Mouse (Mus musculus) heart, adult 2 months (tissue): ENCODE measurements around the gene Plcg1. TPM values are rescaled to one million over a fixed set of nuclear protein-coding genes. Genes with fewer than 3 reads are reported as not detected.

ENCODE experiments used
- DNase-seq, 2 experiments: peaks; one replicate each; pipeline ENCODE4 v3.0.0; 2021
- H3K27ac ChIP-seq: fragments of 200-600 bp; 2 replicates; pipeline ENCODE4 v1.8.1; 2022
- H3K27me3 ChIP-seq: fragments of 200-500 bp; 2 replicates; pipeline ENCODE4 v1.6.1; 2012; ENCODE audit warnings: mild to moderate bottlenecking, low read length, inconsistent platforms, mixed read lengths; ENCODE audit not compliant: control insufficient read depth, insufficient read depth
- H3K36me3 ChIP-seq: fragments of 200-500 bp; 2 replicates; pipeline ENCODE4 v1.6.1; 2012; ENCODE audit warnings: low read length, inconsistent platforms; ENCODE audit not compliant: control insufficient read depth, insufficient read depth
- H3K4me1 ChIP-seq: fragments of 200-500 bp; 2 replicates; pipeline ENCODE4 v1.6.1; 2011; ENCODE audit warnings: low read length; ENCODE audit not compliant: control insufficient read depth, insufficient read depth
- H3K4me3 ChIP-seq: fragments of 200-600 bp; 2 replicates; pipeline ENCODE4 v1.8.1; 2022
- H3K79me2 ChIP-seq: fragments of 200-500 bp; replicated peaks from 2 replicates; pipeline ENCODE4 v1.6.1; 2012; ENCODE audit warnings: mild to moderate bottlenecking, inconsistent platforms, low read length, moderate library complexity, mixed read lengths; ENCODE audit not compliant: control insufficient read depth, insufficient read depth
- H3K9ac ChIP-seq: fragments of 200-500 bp; 2 replicates; pipeline ENCODE4 v1.6.1; 2012; ENCODE audit warnings: low read depth, mild to moderate bottlenecking, control low read depth, inconsistent platforms, low read length, mixed read lengths
- CTCF ChIP-seq: fragments of 200-600 bp; IDR thresholded peaks from 2 replicates; pipeline ENCODE4 v1.8.1; 2022; ENCODE audit warnings: antibody characterized with exemption, mild to moderate bottlenecking, moderate library complexity
- EP300 ChIP-seq: fragments of 200-500 bp; IDR thresholded peaks from 2 replicates; pipeline ENCODE4 v1.6.1; 2011; ENCODE audit warnings: low read depth, low read length, control low read depth; ENCODE audit not compliant: insufficient read depth
- POLR2A ChIP-seq: fragments of 200-500 bp; IDR thresholded peaks from 2 replicates; pipeline ENCODE4 v1.6.1; 2011; ENCODE audit warnings: mild to moderate bottlenecking, low read depth, low read length, control low read depth; ENCODE audit not compliant: insufficient read depth
- WGBS: fragments of 180-500 bp; shearing (Covaris S2); methylation state at CpG from one replicate; pipeline ENCODE4 v1.1.7; 2018; 5-methylcytosine and 5-hydroxymethylcytosine counted together
- intact Hi-C: fragments of 180-260 bp; cut with DNase I; formaldehyde crosslinking; loops from one replicate; pipeline ENCODE4 v1.15.1; 2025
- polyA plus RNA-seq: library from polyadenylated mRNA; depleted of rRNA; stranded (reverse); fragments of >200 nt; gene quantifications from 2 replicates; pipeline ENCODE4 v1.2.3, GENCODE M21; 2012
- total RNA-seq, 2 experiments: library from RNA; stranded (reverse); gene quantifications; 2 replicates each; pipeline ENCODE4 v1.2.3; 2021

Gene Plcg1
- total and polyA plus RNA-seq, 3 experiments = 45.8 to 67.2 (median 56.4) TPM

DNA sequence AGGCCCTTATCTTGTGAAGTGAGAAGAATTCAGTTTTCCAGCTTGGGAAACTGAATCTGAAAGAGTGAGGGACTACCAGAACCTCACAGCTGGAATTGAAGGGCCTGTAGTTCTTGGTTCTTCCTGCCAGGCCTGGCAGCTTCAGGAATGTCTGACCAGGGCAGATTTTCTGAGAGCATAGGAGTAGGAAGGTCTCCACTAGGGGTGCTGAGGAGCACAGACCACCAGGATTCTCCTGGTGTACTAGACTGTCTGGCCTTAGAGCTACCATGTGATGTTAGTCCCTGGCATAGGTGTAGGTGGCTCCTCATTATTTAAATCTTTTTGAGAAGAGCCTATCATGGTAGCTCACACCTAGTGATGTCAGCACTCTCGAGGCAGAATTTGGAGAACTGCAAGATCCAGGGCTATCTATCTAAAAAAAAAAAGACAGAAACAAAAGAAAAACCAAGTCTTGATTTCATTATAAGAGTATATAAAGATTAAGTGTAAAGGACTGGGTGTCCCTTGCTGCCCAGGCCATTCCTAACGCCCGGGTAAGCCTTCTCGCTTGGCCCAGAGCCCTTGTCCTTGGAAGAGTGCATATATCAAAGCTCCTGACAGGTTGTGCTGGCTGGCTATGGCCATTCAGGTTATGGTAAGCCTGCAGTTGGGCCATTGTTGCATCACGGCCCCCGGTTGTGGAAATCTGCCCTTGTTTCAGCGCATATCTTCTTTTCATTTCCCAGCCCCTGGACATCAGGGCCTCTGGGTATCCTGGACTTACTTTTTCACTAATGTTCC, 13.1 kb downstream of the Plcg1 start:
- no peak overlapping the region for H3K4me3 ChIP-seq
- peak; percentile 88 for TF ChIP-seq CTCF
- TF ChIP-seq EP300 = 0 out of 2 replicates have a peak, but pooled peaks have one; percentile 50
- no peak for TF ChIP-seq POLR2A
- DNase-seq = peak; percentile 74 to 77
- H3K4me1 ChIP-seq = peaks cover 62% of the 10 kb centered on the region
- WGBS = 65% methylated on average over 7 of the region's 7 CpGs
- peak overlapping the region; percentile 83 for H3K27ac ChIP-seq
- H3K9ac ChIP-seq = peak overlapping the region; percentile 23
- H3K36me3 ChIP-seq = peaks cover 53% of the 10 kb centered on the region
- intact Hi-C loops = loop anchor here (2.0 kb wide), 1 partner anchor 13 kb away; the partner anchor contains the start of gene Plcg1
- H3K79me2 ChIP-seq = peaks cover 17% of the 10 kb centered on the region
- H3K27me3 ChIP-seq = no peaks in the 10 kb centered on the region

GRCm38 (mm10) chr2:160744823-160745210, 13.7 kb downstream of the Plcg1 start:
- TF ChIP-seq EP300 = no peak
- no peak for TF ChIP-seq POLR2A
- TF ChIP-seq CTCF = no peak
- intact Hi-C loops = loop anchor here (2.0 kb wide), 1 partner anchor 14 kb away; the partner anchor contains the start of gene Plcg1
- Histone ChIP-seq H3K79me2 (peaks cover 17% of the 10 kb centered on the region), H3K4me1 (peaks cover 58% of the 10 kb centered on the region), H3K4me3 (no peak overlapping the region; the same call in 1 of the 2 replicates), H3K27me3 (no peaks in the 10 kb centered on the region), H3K9ac (no peak overlapping the region), H3K36me3 (peaks cover 49% of the 10 kb centered on the region), H3K27ac (peak overlapping the region; percentile 83)
- 46% methylated on average over 5 of the region's 5 CpGs for WGBS
- DNase-seq = no peak

DNA sequence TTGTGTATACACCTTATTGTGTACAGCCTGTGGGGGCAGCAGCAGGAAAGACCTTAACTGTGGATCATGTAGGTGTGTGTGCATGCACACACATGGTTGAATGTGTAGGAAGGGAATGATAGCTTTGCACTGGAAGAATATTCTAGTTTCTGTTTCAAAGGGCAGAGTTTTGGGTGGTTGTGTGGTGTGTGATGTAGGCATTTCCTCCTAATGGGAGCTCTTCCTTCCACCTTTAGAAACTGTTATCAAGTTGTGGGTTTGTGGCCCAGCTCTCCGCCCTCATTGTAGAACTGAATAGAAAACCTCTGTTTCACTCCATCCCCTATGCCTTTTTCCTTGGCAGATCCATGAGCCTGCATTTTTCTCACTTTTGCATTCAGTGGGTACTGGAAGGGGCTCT, 14.4 kb downstream of the Plcg1 start:
- peaks cover 17% of the 10 kb centered on the region for H3K79me2 ChIP-seq
- intact Hi-C loops = loop anchor here (2.0 kb wide), 1 partner anchor 15 kb away; the partner anchor contains the start of gene Plcg1
- TF ChIP-seq EP300 (no peak), POLR2A (no peak), CTCF (no peak)
- H3K9ac ChIP-seq = peak overlapping the region; percentile 5; the same call in 1 of the 2 replicates
- WGBS = 59% methylated on average over 1 of the region's 1 CpGs
- peaks cover 54% of the 10 kb centered on the region for H3K4me1 ChIP-seq
- no peaks in the 10 kb centered on the region for H3K27me3 ChIP-seq
- peaks cover 46% of the 10 kb centered on the region for H3K36me3 ChIP-seq
- H3K4me3 ChIP-seq = no peak overlapping the region
- no peak for DNase-seq
- H3K27ac ChIP-seq = peak overlapping the region; percentile 83

- 92% methylated on average over 5 of the region's 5 CpGs for WGBS
- Histone ChIP-seq H3K79me2 (peaks cover 15% of the 10 kb centered on the region), H3K4me3 (no peak overlapping the region), H3K36me3 (peaks cover 38% of the 10 kb centered on the region), H3K27me3 (no peaks in the 10 kb centered on the region), H3K4me1 (peaks cover 48% of the 10 kb centered on the region), H3K9ac (no peak overlapping the region), H3K27ac (peak overlapping the region; percentile 83)
- TF ChIP-seq CTCF (no peak), POLR2A (no peak), EP300 (no peak)
- intact Hi-C loops = no loop called here
- DNase-seq = no peak
These were observed 15.5 kb downstream of the Plcg1 start for GRCm38 (mm10) chr2:160746637-160747036.

GRCm38 (mm10) chr2:160747075-160747474, 16.0 kb downstream of the Plcg1 start:
- Histone ChIP-seq H3K4me3 (no peak overlapping the region), H3K4me1 (peaks cover 45% of the 10 kb centered on the region), H3K79me2 (peaks cover 15% of the 10 kb centered on the region), H3K36me3 (peaks cover 35% of the 10 kb centered on the region), H3K9ac (no peak overlapping the region), H3K27me3 (no peaks in the 10 kb centered on the region), H3K27ac (peak overlapping the region; percentile 83; the same call in 1 of the 2 replicates)
- DNase-seq = no peak
- WGBS = 65% methylated on average over 10 of the region's 10 CpGs
- no peak for TF ChIP-seq POLR2A
- no peak for TF ChIP-seq CTCF
- TF ChIP-seq EP300 = no peak
- intact Hi-C loops = no loop called here
